Comparison of ENCODE assay signal across 8 mouse cellular contexts in the genomic region with DNA sequence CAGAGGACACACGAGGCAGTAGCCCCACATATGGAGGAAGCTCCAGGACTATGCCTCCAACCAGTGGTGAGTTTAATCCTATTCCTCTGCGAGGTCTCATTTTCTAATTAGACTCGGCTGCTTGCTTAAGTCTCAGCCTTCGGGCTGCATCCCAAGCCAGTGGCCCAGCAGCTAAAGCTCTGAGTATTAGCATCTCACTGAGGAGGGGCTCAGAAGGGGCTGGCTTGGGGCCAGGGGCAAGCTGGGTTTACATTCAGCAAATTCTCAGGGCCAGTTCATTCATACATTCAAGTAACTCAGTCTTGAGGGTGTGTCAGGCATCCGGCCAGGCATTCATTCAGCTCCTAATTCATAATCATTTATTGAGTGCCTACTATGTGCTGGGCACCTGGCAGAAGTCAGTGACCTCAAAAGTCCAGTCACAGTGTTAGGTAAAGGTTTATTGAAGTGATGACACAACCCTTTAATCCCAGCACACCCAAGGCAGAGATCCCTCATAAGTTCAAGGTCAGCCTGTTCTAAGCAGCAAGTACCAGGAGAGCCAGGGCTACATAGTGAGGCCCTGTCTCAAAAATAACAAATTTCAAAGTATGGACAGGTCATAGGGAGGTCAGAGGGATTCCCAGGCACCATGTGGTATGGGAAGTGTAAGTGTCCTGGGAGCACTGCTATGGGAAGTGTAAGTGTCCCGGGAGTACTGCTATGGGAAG. TPM values are rescaled to one million over a fixed set of nuclear protein-coding genes. Genes with fewer than 3 reads are reported as not detected.
A peak's percentile ranks its signal among the peaks of the same experiment; 100 is the strongest.
DNase-seq lines count a peak whose midpoint lies in the region; ATAC-seq and TF ChIP-seq lines count a peak whose summit lies in the region.

No protein-coding gene starts in this region.

- no peak overlapping the region for H3K27ac ChIP-seq in forebrain, embryonic 15.5 days (replicated peaks)
- H3K27ac ChIP-seq in limb, embryonic 10.5 days, result no peak overlapping the region; the same call in 1 of the 2 replicates
- peak overlapping the region; percentile 6; the same call in 1 of the 2 replicates for H3K27ac ChIP-seq in stomach, embryonic 15.5 days

- H3K9ac ChIP-seq in forebrain, embryonic 15.5 days (replicated peaks), result 0 out of 2 replicates have a peak overlapping the region, but pooled peaks have one; percentile 8
- no peak overlapping the region for H3K9ac ChIP-seq in stomach, embryonic 15.5 days

- H3K36me3 ChIP-seq in E14TG2a.4 (ENCODE audit: insufficient read depth, low read length), result peaks cover 14% of the 10 kb centered on the region
- H3K36me3 ChIP-seq in forebrain, embryonic 15.5 days, result no peaks in the 10 kb centered on the region
- H3K36me3 ChIP-seq in limb, embryonic 10.5 days, result peaks cover 6% of the 10 kb centered on the region; the same call in 1 of the 2 replicates
- H3K36me3 ChIP-seq in stomach, embryonic 15.5 days, result no peaks in the 10 kb centered on the region

- H3K4me2 ChIP-seq in forebrain, embryonic 15.5 days (replicated peaks), result peak overlapping the region; percentile 47
- H3K4me2 ChIP-seq in stomach, embryonic 15.5 days, result peak overlapping the region; percentile 54

- peak overlapping the region; percentile 66 for H3K4me3 ChIP-seq in E14TG2a.4 (replicated peaks; ENCODE audit: low read length)
- 0 out of 2 replicates have a peak overlapping the region, but pooled peaks have one; percentile 17 for H3K4me3 ChIP-seq in forebrain, embryonic 15.5 days
- peak overlapping the region; percentile 44 for H3K4me3 ChIP-seq in limb, embryonic 10.5 days
- H3K4me3 ChIP-seq in stomach, embryonic 15.5 days (replicated peaks), result peak overlapping the region; percentile 33

- peaks cover 91% of the 10 kb centered on the region for H3K4me1 ChIP-seq in E14TG2a.4 (replicated peaks; ENCODE audit: low read depth, low read length)
- peaks cover 41% of the 10 kb centered on the region for H3K4me1 ChIP-seq in forebrain, embryonic 15.5 days
- peaks cover 48% of the 10 kb centered on the region for H3K4me1 ChIP-seq in limb, embryonic 10.5 days
- peaks cover 48% of the 10 kb centered on the region for H3K4me1 ChIP-seq in stomach, embryonic 15.5 days

- no peaks in the 10 kb centered on the region for H3K9me3 ChIP-seq in E14TG2a.4 (ENCODE audit: low read length)
- no peaks in the 10 kb centered on the region for H3K9me3 ChIP-seq in forebrain, embryonic 15.5 days
- H3K9me3 ChIP-seq in limb, embryonic 10.5 days (replicated peaks), result no peaks in the 10 kb centered on the region
- no peaks in the 10 kb centered on the region for H3K9me3 ChIP-seq in stomach, embryonic 15.5 days

- 0 out of 2 replicates have a peak, but pooled peaks have one; percentile 4 for ATAC-seq in forebrain, embryonic 15.5 days (replicated peaks)
- no peak for ATAC-seq in stomach, embryonic 15.5 days (ENCODE audit: insufficient read depth, low FRiP score, low read depth)

- peaks cover 10% of the 10 kb centered on the region for H3K27me3 ChIP-seq in E14TG2a.4 (ENCODE audit: insufficient read depth, low read length)
- H3K27me3 ChIP-seq in forebrain, embryonic 15.5 days, result peaks cover 19% of the 10 kb centered on the region; the same call in 1 of the 2 replicates
- H3K27me3 ChIP-seq in limb, embryonic 10.5 days (ENCODE audit: low read depth, poor library complexity, severe bottlenecking), result peaks cover 53% of the 10 kb centered on the region
- H3K27me3 ChIP-seq in stomach, embryonic 15.5 days (replicated peaks), result no peaks in the 10 kb centered on the region

- WGBS in forebrain, embryonic 15.5 days, result 14% methylated on average over 6 of the region's 6 CpGs
- WGBS in limb, embryonic 10.5 days, result 31% methylated on average over 6 of the region's 6 CpGs
- 19% methylated on average over 6 of the region's 6 CpGs for WGBS in stomach, embryonic 15.5 days

- TF ChIP-seq CTCF in E14TG2a.4 (conservative IDR thresholded peaks at IDR 0.05; ENCODE audit: low read length), result no peak

- DNase-seq in cerebellum, adult 9-11 months, result peak; percentile 28
- no peak for DNase-seq in cerebellum, adult 18-20 months
- no peak for DNase-seq in limb, embryonic 10.5 days (ENCODE audit: low spot score)
- DNase-seq in thymus, postnatal 25 days, result no peak
- no peak for DNase-seq in layer of hippocampus, postnatal 25 days (ENCODE audit: extremely low spot score in 1 of 2, low spot score in 1 of 2)

RNA-seq across cellular contexts. Expression of a gene that starts 57.5 kb away (rescaled TPM):
- 41.8 and 42.3 TPM in 2 replicates for polyA plus RNA-seq in forebrain, embryonic 15.5 days (2015; fragmentation: Nextera tagmentation; extraction: Ambion mirVana)
- polyA plus RNA-seq in limb, embryonic 10.5 days (2016; fragmentation: Nextera tagmentation; extraction: Ambion mirVana), result 29.4 and 33.3 TPM in 2 replicates
- polyA plus RNA-seq in stomach, embryonic 15.5 days (2015; fragmentation: Nextera tagmentation; extraction: Ambion mirVana), result 15.1 and 19.7 TPM in 2 replicates
- 10 to 100 TPM; 40.1 to 45.4 TPM for total RNA-seq in layer of hippocampus, postnatal 25 days (2021)
